Mouse (Mus musculus) kidney, embryonic 16.5 days (tissue): ENCODE measurements around the gene Cnmd. TPM values are rescaled to one million over a fixed set of nuclear protein-coding genes. Genes with fewer than 3 reads are reported as not detected.

Source experiments
- ATAC-seq: fragments of 200-750 bp; cut with Nextera tagmentation; 2 replicates; pipeline ENCODE4 v1.8.0; 2017; ENCODE audit warnings: moderate TSS enrichment; ENCODE audit not compliant: low FRiP score, low TSS enrichment
- H3K27ac ChIP-seq: fragments of 300-500 bp; sonication (generic); 2 replicates; pipeline ENCODE4 v1.5.1; 2014; ENCODE audit warnings: low read length
- H3K27me3 ChIP-seq: fragments of 300-500 bp; sonication (generic); 2 replicates; pipeline ENCODE4 v1.6.1; 2014; ENCODE audit warnings: low read length, control low read depth, mixed read lengths; ENCODE audit not compliant: insufficient read depth
- H3K36me3 ChIP-seq: fragments of 300-500 bp; sonication (generic); 2 replicates; pipeline ENCODE4 v1.6.1; 2014; ENCODE audit warnings: low read length, control low read depth, mixed read lengths; ENCODE audit not compliant: insufficient read depth
- H3K4me1 ChIP-seq: fragments of 300-500 bp; sonication (generic); 2 replicates; pipeline ENCODE4 v1.6.1; 2014; ENCODE audit warnings: low read length, control low read depth, mixed read lengths; ENCODE audit not compliant: insufficient read depth
- H3K4me2 ChIP-seq: fragments of 300-500 bp; sonication (generic); replicated peaks from 2 replicates; pipeline ENCODE4 v1.6.1; 2014; ENCODE audit warnings: low read depth, low read length
- H3K4me3 ChIP-seq: fragments of 300-500 bp; sonication (generic); 2 replicates; pipeline ENCODE4 v1.5.1; 2014; ENCODE audit warnings: mild to moderate bottlenecking, low read length
- H3K9ac ChIP-seq: fragments of 300-500 bp; sonication (generic); replicated peaks from 2 replicates; pipeline ENCODE4 v1.6.1; 2014; ENCODE audit warnings: low read length
- H3K9me3 ChIP-seq: fragments of 300-500 bp; sonication (generic); 2 replicates; pipeline ENCODE4 v1.6.1; 2016; ENCODE audit warnings: low read length, control low read depth
- WGBS: fragments of 180-500 bp; shearing (Covaris S2); extraction: QIAGEN DNeasy Blood & Tissue Kit; methylation state at CpG from one replicate; pipeline ENCODE4 v1.1.7; 2014; 5-methylcytosine and 5-hydroxymethylcytosine counted together
- polyA plus RNA-seq: library from polyadenylated mRNA; unstranded; fragments of >200 nt; fragmentation: Nextera tagmentation; extraction: Ambion mirVana; gene quantifications from 2 replicates; pipeline ENCODE4 v1.2.1, GENCODE M21; 2015

Cnmd gene
- polyA plus RNA-seq, 1 experiment from 2014 or later, result 2.0 TPM

DNA sequence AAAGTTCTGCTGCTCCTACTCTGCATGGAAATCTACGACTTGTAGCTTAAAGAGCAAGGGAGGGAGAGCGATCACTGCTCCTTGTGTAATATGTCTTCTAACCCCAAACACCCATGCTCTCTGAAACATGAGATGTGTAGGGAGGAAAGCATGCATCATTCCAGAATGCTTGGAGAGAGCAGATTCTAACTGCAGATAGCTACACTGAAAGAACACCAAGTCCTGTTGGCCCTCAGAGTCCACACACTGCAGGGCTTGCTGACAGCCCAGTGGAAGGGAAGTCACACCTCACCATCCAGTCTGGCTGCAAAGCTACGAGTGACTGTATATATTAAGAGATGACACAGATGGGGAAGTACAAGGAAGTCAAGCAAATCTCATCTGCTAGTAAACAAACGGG, 9.3 kb downstream of the Cnmd start:
- Histone ChIP-seq H3K27me3 (no peaks in the 10 kb centered on the region), H3K4me2 (no peak overlapping the region), H3K4me1 (peaks cover 12% of the 10 kb centered on the region), H3K27ac (no peak overlapping the region), H3K9me3 (no peaks in the 10 kb centered on the region), H3K4me3 (no peak overlapping the region), H3K36me3 (no peaks in the 10 kb centered on the region), H3K9ac (no peak overlapping the region)
- WGBS, result 24% methylated on average over 4 of the region's 4 CpGs
- peak; percentile 63; the same call in 1 of the 2 replicates for ATAC-seq

DNA sequence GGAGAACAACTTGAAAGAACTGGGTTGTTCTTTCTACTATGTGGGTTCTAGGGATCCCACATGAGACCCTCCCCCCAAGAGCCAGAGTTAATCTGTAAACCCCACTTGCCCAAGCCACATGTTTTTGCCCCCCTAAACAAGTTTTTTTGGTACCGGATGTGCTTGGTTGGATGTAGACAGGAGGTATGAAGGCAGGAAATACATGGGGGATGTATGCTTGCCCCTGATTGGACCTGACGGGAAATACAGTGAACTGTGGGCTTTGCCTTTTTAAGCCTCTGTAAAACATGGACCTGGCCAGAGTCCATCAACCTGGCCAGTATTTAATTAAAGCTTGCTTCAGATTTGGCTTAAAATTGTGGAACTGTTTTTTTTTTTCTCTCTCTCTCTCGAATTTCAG, 12.3 kb downstream of the Cnmd start:
- H3K9ac ChIP-seq, result no peak overlapping the region
- 0 out of 2 replicates have a peak, but pooled peaks cover 4% of the 10 kb centered on the region for H3K27me3 ChIP-seq
- no peak overlapping the region for H3K27ac ChIP-seq
- ATAC-seq, result no peak
- H3K36me3 ChIP-seq, result no peaks in the 10 kb centered on the region
- no peaks in the 10 kb centered on the region for H3K9me3 ChIP-seq
- no peak overlapping the region for H3K4me3 ChIP-seq
- peaks cover 12% of the 10 kb centered on the region for H3K4me1 ChIP-seq
- H3K4me2 ChIP-seq, result no peak overlapping the region
- 39% methylated on average over 3 of the region's 3 CpGs for WGBS

- ATAC-seq, result no peak
- Histone ChIP-seq H3K4me3 (no peak overlapping the region), H3K4me1 (peaks cover 5% of the 10 kb centered on the region; the same call in 1 of the 2 replicates), H3K36me3 (no peaks in the 10 kb centered on the region), H3K4me2 (no peak overlapping the region; the same call in 1 of the 2 replicates), H3K9me3 (no peaks in the 10 kb centered on the region), H3K9ac (no peak overlapping the region), H3K27ac (no peak overlapping the region), H3K27me3 (0 out of 2 replicates have a peak, but pooled peaks cover 4% of the 10 kb centered on the region)
- WGBS, result 15% methylated on average over 11 of the region's 11 CpGs
Measured at GRCm38 (mm10) chr14:79645378-79645777, 16.6 kb downstream of the Cnmd start.

DNA sequence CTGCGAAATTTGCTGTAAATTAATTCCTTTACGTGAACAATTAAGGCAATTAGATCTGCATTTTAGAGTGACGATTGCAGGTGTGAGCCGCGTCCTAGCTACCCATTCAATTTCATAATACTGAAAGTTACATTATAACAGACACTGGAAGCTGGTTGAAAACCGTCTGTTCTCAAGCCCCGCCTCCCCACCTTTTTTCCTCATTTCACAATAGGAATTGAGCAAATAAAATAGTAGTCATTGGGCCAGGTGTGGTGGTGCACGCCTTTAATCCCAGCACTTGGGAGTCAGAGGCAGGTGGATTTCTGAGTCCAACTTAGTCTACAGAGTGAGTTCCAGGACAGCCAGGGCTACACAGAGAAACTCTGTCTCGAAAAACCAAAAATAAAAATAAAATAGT, 19.9 kb downstream of the Cnmd start:
- Histone ChIP-seq H3K4me3 (no peak overlapping the region), H3K9ac (no peak overlapping the region), H3K27me3 (0 out of 2 replicates have a peak, but pooled peaks cover 4% of the 10 kb centered on the region), H3K4me1 (no peaks in the 10 kb centered on the region), H3K27ac (no peak overlapping the region), H3K4me2 (no peak overlapping the region), H3K9me3 (no peaks in the 10 kb centered on the region), H3K36me3 (no peaks in the 10 kb centered on the region)
- WGBS, result 84% methylated on average over 9 of the region's 9 CpGs
- ATAC-seq, result no peak

DNA sequence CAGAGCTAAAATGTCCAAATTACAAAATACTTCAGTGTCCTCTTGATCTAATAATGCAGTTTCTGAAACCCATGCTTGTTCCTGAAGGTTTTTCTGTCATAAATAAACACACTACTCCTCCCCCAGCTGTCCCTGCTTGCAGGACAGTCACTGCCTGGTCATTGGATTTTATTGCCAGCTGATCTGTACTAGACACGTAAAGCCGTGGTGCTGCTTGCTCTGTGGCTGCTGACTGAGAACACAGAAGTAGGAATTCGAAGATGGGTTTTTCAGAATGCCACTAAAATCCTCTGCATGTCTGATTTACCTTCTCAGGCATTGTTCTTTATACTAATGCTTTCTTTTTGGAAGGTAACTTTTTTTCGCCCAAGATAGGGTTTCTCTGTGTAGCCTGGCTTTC, 25.2 kb downstream of the Cnmd start:
- Histone ChIP-seq H3K4me1 (no peaks in the 10 kb centered on the region), H3K9ac (no peak overlapping the region), H3K27ac (no peak overlapping the region), H3K36me3 (peaks cover 3% of the 10 kb centered on the region; the same call in 1 of the 2 replicates), H3K27me3 (no peaks in the 10 kb centered on the region), H3K4me2 (no peak overlapping the region), H3K4me3 (no peak overlapping the region), H3K9me3 (no peaks in the 10 kb centered on the region)
- no peak for ATAC-seq
- 43% methylated on average over 4 of the region's 4 CpGs for WGBS

GRCm38 (mm10) chr14:79633196-79633595, 28.8 kb downstream of the Cnmd start:
- H3K27me3 ChIP-seq, result no peaks in the 10 kb centered on the region
- no peak for ATAC-seq
- no peaks in the 10 kb centered on the region for H3K9me3 ChIP-seq
- no peak overlapping the region for H3K9ac ChIP-seq
- 91% methylated on average over 2 of the region's 2 CpGs for WGBS
- H3K36me3 ChIP-seq, result peaks cover 22% of the 10 kb centered on the region
- no peak overlapping the region for H3K4me2 ChIP-seq
- H3K4me1 ChIP-seq, result no peaks in the 10 kb centered on the region
- no peak overlapping the region for H3K27ac ChIP-seq
- no peak overlapping the region for H3K4me3 ChIP-seq

DNA sequence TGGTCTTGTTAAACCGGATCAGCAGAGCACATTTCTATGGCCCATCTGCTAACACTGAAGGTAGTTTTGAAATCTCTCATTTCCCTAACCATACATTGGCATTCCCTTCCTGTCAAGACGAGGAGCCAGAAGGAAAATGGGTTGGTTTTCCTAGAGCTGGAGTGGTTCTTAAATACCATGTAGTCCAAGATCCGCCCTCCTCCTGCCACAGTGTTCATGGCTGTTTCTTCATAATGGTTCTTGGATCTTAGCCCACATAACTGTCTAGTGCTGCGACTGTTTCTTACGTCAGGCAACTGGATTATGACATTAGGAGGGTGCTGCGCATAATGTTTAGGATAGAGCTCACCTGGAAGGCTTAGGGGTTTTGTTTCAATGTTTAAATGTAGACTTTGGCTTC, 29.6 kb downstream of the Cnmd start:
- H3K9ac ChIP-seq, result no peak overlapping the region
- H3K9me3 ChIP-seq, result no peaks in the 10 kb centered on the region
- H3K27ac ChIP-seq, result no peak overlapping the region
- no peak overlapping the region for H3K4me3 ChIP-seq
- no peaks in the 10 kb centered on the region for H3K4me1 ChIP-seq
- no peak for ATAC-seq
- peaks cover 25% of the 10 kb centered on the region for H3K36me3 ChIP-seq
- H3K4me2 ChIP-seq, result no peak overlapping the region
- no peaks in the 10 kb centered on the region for H3K27me3 ChIP-seq
- 92% methylated on average over 6 of the region's 6 CpGs for WGBS

GRCm38 (mm10) chr14:79621143-79621542, 40.8 kb downstream of the Cnmd start:
- WGBS, result 25% methylated on average over 3 of the region's 3 CpGs
- Histone ChIP-seq H3K4me2 (no peak overlapping the region), H3K4me3 (no peak overlapping the region), H3K9me3 (no peaks in the 10 kb centered on the region), H3K27me3 (no peaks in the 10 kb centered on the region), H3K27ac (no peak overlapping the region), H3K9ac (no peak overlapping the region), H3K4me1 (0 out of 2 replicates have a peak, but pooled peaks cover 3% of the 10 kb centered on the region), H3K36me3 (peaks cover 44% of the 10 kb centered on the region)
- ATAC-seq, result no peak

DNA sequence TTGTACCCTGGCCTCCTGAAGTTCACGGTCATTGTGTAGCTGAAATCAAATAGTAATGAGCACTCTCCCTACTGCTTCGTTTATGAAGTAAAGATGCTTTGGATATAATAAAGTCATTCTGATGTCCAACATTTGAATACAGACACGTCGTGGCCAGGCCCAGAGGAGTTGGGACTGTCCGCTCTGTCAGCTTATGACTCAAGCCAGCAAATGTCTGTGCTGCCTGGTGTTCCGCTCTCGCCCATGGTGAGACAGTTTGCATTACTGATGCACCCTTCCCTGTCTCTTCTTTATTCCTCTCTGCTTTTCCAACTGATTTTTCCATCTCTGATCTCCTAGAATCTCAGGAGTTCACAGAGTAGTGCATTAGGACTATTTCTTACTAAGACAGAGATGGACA, 42.2 kb downstream of the Cnmd start:
- no peak for ATAC-seq
- Histone ChIP-seq H3K9me3 (no peaks in the 10 kb centered on the region), H3K27ac (no peak overlapping the region), H3K27me3 (no peaks in the 10 kb centered on the region), H3K36me3 (peaks cover 36% of the 10 kb centered on the region), H3K4me2 (no peak overlapping the region), H3K9ac (no peak overlapping the region), H3K4me3 (no peak overlapping the region), H3K4me1 (0 out of 2 replicates have a peak, but pooled peaks cover 3% of the 10 kb centered on the region)
- 93% methylated on average over 7 of the region's 7 CpGs for WGBS

DNA sequence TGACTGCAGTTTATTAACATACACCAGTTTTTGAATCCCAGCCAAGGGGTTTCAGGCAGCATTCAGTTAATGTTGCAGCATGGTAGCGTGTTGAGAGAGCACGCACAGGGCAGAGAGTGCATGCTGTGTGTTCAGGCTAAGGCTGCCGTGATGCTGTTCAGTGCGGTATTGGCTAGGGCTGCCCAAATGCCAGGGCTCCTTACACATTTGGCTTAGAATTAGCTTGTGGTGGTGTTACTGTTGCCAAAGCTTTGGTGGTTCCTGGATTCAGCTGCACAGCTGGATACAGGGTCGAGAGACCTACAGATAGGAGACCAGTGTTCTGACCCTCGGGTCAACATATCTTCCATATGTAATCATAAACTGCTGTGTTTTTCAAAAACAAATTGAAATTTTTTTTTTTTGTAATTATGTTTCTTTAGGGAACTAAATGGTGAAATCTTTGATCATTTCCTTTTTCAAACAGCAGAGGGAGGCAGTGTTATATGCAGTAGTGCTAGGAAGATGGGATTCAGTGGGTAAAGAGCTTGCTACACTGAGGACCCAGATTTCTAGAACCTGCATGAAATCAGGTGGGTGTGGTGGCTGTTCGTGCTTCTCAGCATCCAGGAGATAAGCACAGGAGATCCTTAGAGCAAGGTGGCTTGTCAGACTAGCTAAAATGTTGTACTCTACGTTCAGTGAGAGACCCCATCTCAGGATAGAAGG, 44.7 kb downstream of the Cnmd start:
- 91% methylated on average over 8 of the region's 8 CpGs for WGBS
- peaks cover 47% of the 10 kb centered on the region for H3K36me3 ChIP-seq
- ATAC-seq, result no peak
- H3K9me3 ChIP-seq, result no peaks in the 10 kb centered on the region
- H3K27ac ChIP-seq, result no peak overlapping the region
- H3K27me3 ChIP-seq, result no peaks in the 10 kb centered on the region
- no peak overlapping the region for H3K9ac ChIP-seq
- no peak overlapping the region for H3K4me3 ChIP-seq
- 0 out of 2 replicates have a peak, but pooled peaks cover 3% of the 10 kb centered on the region for H3K4me1 ChIP-seq
- H3K4me2 ChIP-seq, result no peak overlapping the region
